Mouse (Mus musculus): ENCODE data around the gene Atp2c1.

GRCm38 (mm10) chr9:105459032-105459431 lies 68.1 kb downstream of the Atp2c1 start:
- no peak for TF ChIP-seq CTCF (conservative IDR thresholded peaks at IDR 0.05; ENCODE audit: low read length)
- TF ChIP-seq POU5F1 (IDR thresholded peaks at IDR 0.05; ENCODE audit: borderline replicate concordance, low read length): no peak
